In the genomic region with DNA sequence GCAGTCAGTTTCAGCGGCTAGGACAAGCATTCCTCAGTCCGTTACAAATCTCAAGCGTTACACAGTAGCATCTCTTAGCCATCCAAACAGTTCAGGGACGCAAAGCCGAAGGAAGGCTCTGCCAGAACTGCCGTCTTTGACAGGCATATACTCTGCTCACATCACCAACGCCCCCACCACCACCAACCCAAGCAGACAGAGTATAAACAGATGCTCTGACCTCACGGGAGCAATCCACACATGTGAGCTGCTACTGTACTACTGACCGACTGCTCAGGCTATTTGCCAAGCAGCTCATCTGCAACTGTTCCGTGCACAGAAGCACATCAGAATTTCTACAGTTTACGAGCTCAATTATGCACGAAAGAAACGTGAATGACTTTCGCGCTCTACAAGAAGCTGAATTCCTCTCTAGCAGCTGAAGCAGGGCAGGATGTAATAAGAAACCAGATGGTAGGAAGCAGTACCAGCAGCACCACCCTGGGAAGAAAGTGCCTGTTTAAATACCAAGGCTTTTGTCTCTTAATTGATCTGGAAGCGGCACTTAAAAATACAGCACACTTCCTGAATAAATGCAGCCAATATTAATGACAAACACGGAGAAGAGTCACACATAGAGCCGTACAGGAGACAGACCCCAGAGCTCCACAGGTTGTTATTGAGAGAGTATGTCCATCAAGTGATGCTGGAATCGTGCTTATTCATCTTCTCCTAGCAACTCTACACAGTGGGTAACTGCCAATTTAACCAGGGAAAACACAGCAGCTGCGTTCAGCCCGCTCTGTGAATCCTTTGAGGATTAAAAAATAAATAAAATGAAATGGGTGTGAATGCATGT, we compare ENCODE assay signal across 8 mouse cellular contexts. TPM values are rescaled to one million over a fixed set of nuclear protein-coding genes. Genes with fewer than 3 reads are reported as not detected.
DNase-seq lines count a peak whose midpoint lies in the region; ATAC-seq and TF ChIP-seq lines count a peak whose summit lies in the region.

Gene Pde1a (minus strand): TSS at position 598 of the 838 bp plus-strand sequence.

- TF ChIP-seq POLR2A in cortical plate, adult 2 months (IDR thresholded peaks at IDR 0.05; ENCODE audit: extremely low read depth, insufficient read depth, low read length), result peak; percentile 49; the same call in 1 of the 2 replicates

- no peaks in the 10 kb centered on the region for H3K4me1 ChIP-seq in cortical plate, adult 2 months (ENCODE audit: control insufficient read depth, insufficient read depth, low read length)
- H3K4me1 ChIP-seq in stomach, postnatal 0 days (replicated peaks; ENCODE audit: control insufficient read depth, insufficient read depth), result no peaks in the 10 kb centered on the region

- no peaks in the 10 kb centered on the region for H3K27me3 ChIP-seq in stomach, postnatal 0 days (ENCODE audit: control insufficient read depth, insufficient read depth, low read length)

- 10% methylated on average over 21 of the region's 21 CpGs for WGBS in stomach, postnatal 0 days

- H3K4me3 ChIP-seq in gastrocnemius, adult 2 months, result peak within 1 kb of the TSS; percentile 31
- peak within 1 kb of the TSS; percentile 86 for H3K4me3 ChIP-seq in cortical plate, adult 2 months (ENCODE audit: insufficient read depth, low read length)
- H3K4me3 ChIP-seq in stomach, postnatal 0 days (ENCODE audit: low read depth, low read length), result peak within 1 kb of the TSS; percentile 15

- TF ChIP-seq EP300 in stomach, postnatal 0 days (optimal IDR thresholded peaks at IDR 0.05), result no peak

- H3K36me3 ChIP-seq in stomach, postnatal 0 days (ENCODE audit: control insufficient read depth, insufficient read depth, low read length), result no peaks in the 10 kb centered on the region

- no peak within 1 kb of the TSS for H3K9ac ChIP-seq in stomach, postnatal 0 days (ENCODE audit: low read length)

- no peak for TF ChIP-seq CTCF in gastrocnemius, adult 2 months (IDR thresholded peaks at IDR 0.05)
- TF ChIP-seq CTCF in cortical plate, adult 2 months (IDR thresholded peaks at IDR 0.05; ENCODE audit: extremely low read depth, insufficient read depth, low read length), result no peak
- no peak for TF ChIP-seq CTCF in stomach, postnatal 0 days (IDR thresholded peaks at IDR 0.05; ENCODE audit: low read depth)

- intact Hi-C loops in gastrocnemius, adult 2 months (cut with DNase I), result no loop called here
- intact Hi-C loops in gastrocnemius, postnatal 36 days (cut with DNase I), result no loop called here

- no peak for DNase-seq in gastrocnemius, adult 2 months
- no peak for DNase-seq in gastrocnemius, postnatal 10 days
- DNase-seq in gonadal fat pad, adult 2 months (ENCODE audit: low read depth), result no peak
- DNase-seq in layer of hippocampus, adult 8-10 months (ENCODE audit: low spot score in 2 of 2), result peak; percentile 50 to 63
- peak; percentile 57 for DNase-seq in mesoderm, embryonic 11.5 days (ENCODE audit: low read depth, low spot score)
- DNase-seq in stomach, postnatal 0 days (ENCODE audit: low spot score), result peak; percentile 16
- DNase-seq in gastrocnemius, postnatal 36 days, result no peak

- H3K9me3 ChIP-seq in stomach, postnatal 0 days (ENCODE audit: control insufficient read depth, low read length), result no peaks in the 10 kb centered on the region

- no peak within 1 kb of the TSS for H3K27ac ChIP-seq in gastrocnemius, adult 2 months
- H3K27ac ChIP-seq in cortical plate, adult 2 months (ENCODE audit: insufficient read depth, low read length), result peak within 1 kb of the TSS; percentile 54
- no peak within 1 kb of the TSS for H3K27ac ChIP-seq in stomach, postnatal 0 days (replicated peaks)

- 0 out of 2 replicates have a peak, but pooled peaks have one; percentile 47 for ATAC-seq in stomach, postnatal 0 days (ENCODE audit: low FRiP score, low TSS enrichment)

- peak within 1 kb of the TSS; percentile 50 for H3K4me2 ChIP-seq in stomach, postnatal 0 days (replicated peaks; ENCODE audit: low read depth)

RNA-seq across cellular contexts. Expression of gene Pde1a, which starts in this region (rescaled TPM):
- 1 to 10 TPM; 1.6 to 2.4 TPM for total RNA-seq in gastrocnemius, adult 2 months (2021)
- total RNA-seq in gastrocnemius, postnatal 10 days (2021), result 1 to 10 TPM; 4.3 to 4.5 TPM
- 119 and 128 TPM in 2 replicates for polyA plus RNA-seq in cortical plate, adult 2 months (2012; rRNA removed)
- 22.3 and 28.8 TPM in 2 replicates for polyA plus RNA-seq in gonadal fat pad, adult 2 months (2012; rRNA removed)
- total RNA-seq in layer of hippocampus, adult 8-10 months (2022), result 100 to 1,000 TPM; 135 to 177 (median 157) TPM
- polyA plus RNA-seq in stomach, postnatal 0 days (2015; fragmentation: Nextera tagmentation; extraction: Ambion mirVana), result 16.9 and 21.5 TPM in 2 replicates
- 1 to 10 TPM; 1.7 to 2.4 TPM for total RNA-seq in gastrocnemius, postnatal 36 days (2021)

Comparison
In these comparisons a context has a peak if more than half of its experiments do, and no peak if none do; other contexts are left out.
1. RNA of gene Pde1a (total RNA-seq): 135 to 177 TPM in layer of hippocampus, adult 8-10 months; 4.3 to 4.5 TPM in gastrocnemius, postnatal 10 days, 1.6 to 2.4 TPM in gastrocnemius, adult 2 months and 1.7 to 2.4 TPM in gastrocnemius, postnatal 36 days; every median in the first group is over 10 times any median in the second.
2. DNase-seq: peak in layer of hippocampus, adult 8-10 months (2 of 2), mesoderm, embryonic 11.5 days (single experiment) and stomach, postnatal 0 days (single experiment); none in gastrocnemius, adult 2 months (single experiment), gastrocnemius, postnatal 10 days (single experiment), gonadal fat pad, adult 2 months (single experiment) and gastrocnemius, postnatal 36 days (0 of 2).
3. H3K4me3 ChIP-seq: peak in every context shown above with its lines; median percentile 86 in cortical plate, adult 2 months; 31 in gastrocnemius, adult 2 months; 15 in stomach, postnatal 0 days.